Mouse (Mus musculus): Measurements from ENCODE around the gene Krt36. TPM values are rescaled to one million over a fixed set of nuclear protein-coding genes. Genes with fewer than 3 reads are reported as not detected.

Krt36 gene
- not detected for polyA plus RNA-seq (2017; shearing (Covaris generic))

DNA sequence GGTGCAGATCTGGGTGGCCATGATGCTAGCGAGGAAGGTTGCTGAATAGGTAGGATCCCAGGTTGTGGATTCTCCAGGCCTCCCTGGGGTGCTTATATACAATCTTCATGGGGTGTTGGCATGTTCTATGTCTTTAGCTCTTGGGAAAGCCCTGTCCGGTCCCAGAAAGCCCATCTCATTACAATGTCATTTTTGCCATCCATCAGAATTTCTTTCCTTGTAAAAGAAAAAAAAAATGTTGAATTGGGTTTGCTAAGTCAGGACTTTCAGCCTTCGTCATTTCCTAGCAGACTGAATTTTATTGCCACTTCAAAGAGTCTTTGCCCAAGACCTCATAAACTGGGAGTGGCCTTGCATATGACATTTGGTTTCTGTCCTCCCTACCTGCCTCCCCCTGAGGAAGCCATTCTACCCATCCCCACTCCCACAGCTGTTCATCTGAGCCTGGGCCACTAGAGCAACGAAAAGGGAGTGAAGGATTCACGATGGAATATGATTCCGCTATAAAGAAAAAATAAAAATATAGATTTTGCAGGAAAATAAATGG is at the start of gene Krt36:
TSS of gene Krt36 (minus strand) at position 51 of the 547 bp plus-strand sequence.

DNA sequence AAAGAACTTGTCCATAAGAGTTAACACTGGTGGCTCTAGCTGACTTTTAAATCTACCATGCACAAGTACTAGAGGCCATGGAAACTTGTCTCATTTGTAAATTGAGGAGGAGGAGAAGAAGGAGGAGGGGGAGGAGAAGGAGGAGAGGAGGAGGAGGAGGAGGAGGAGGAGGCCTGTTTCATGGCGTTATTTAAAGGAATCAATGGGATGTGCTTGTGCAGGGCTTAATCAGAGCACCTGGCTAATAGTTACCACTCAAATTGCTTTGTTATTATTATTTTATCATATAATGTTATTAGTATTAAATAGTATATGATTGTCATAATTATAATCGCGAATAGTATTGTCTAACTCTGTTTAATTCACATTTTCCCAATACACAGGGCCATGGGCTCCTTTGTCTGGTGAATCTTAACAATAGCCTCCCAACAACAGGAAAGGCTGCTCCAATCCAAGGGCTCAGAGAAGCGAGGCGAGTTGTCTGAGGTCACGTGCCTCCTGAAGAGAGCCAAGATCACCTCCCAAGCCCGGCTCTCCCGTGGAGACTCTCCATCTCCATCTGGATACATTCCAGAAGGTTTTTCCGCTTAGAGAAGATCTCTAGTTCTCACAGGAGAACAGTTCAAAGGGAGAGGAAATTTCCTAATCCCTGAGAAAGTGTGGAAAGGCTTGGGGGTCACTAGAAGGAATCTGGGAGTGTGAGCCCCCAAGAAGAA is 43.3 kb upstream of the Krt36 start, which contains the start of gene Krt19:
TSS of gene Krt19 (minus strand) at position 51 of the 716 bp plus-strand sequence.

DNA sequence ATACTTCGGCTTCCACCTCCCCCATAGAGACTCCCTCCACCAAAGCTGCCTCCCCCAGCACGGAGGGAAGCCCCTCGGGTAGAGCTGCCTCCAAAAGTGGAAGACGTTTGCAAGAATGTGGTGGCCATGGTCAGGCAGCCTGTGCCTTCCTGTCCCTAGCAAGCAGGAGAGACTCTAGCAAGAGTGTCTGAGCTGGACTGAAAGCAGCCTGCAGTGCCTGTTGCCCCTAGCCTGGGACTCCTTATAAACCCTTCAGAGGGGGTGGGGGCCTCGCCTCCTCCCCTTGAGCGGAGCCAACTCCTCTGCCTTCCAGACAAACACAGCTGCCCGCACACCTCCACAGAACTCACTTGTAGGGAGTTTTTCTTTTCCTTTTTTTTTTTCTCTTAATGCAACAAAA is 30.3 kb upstream of the Krt36 start, which contains the start of gene Krt15:
TSS of gene Krt15 (minus strand) at position 198 of the 400 bp plus-strand sequence.

GRCm38 (mm10) chr11:100121466-100121865 is 16.0 kb upstream of the Krt36 start, which contains the start of gene Krt13:
Gene Krt13 (minus strand): TSS chr11:100121566.

GRCm38 (mm10) chr11:100096141-100096540 is 9.3 kb downstream of the Krt36 start, which contains the start of gene Krt35:
Gene Krt35 (minus strand): TSS chr11:100096241.

GRCm38 (mm10) chr11:100087861-100088260 is 17.6 kb downstream of the Krt36 start, which contains the start of gene Krt32:
Gene Krt32 (minus strand): TSS chr11:100088226.

Other genes starting within 250 kb of the Krt36 start
- gene Gm11568, start 247.7 kb downstream of the Krt36 start, polyA plus RNA-seq (2017; shearing (Covaris generic)) = not detected
- gene Gm11559, start 241.2 kb downstream of the Krt36 start, polyA plus RNA-seq (2017; shearing (Covaris generic)) = not detected
- gene Krtap9-1, start 232.2 kb downstream of the Krt36 start, polyA plus RNA-seq (2017; shearing (Covaris generic)) = not detected
- gene Gm11567, start 226.4 kb downstream of the Krt36 start, polyA plus RNA-seq (2017; shearing (Covaris generic)) = not detected
- not detected for gene Krtap31-1, start 197.7 kb downstream of the Krt36 start, polyA plus RNA-seq (2017; shearing (Covaris generic))
- gene Gm11565, start 190.9 kb downstream of the Krt36 start, polyA plus RNA-seq (2017; shearing (Covaris generic)) = not detected
- gene Krtap31-2, start 169.3 kb downstream of the Krt36 start, polyA plus RNA-seq (2017; shearing (Covaris generic)) = not detected
- gene Krtap9-5, start 157.2 kb downstream of the Krt36 start, polyA plus RNA-seq (2017; shearing (Covaris generic)) = 0.60 TPM
- not detected for gene Krtap29-1, start 126.6 kb downstream of the Krt36 start, polyA plus RNA-seq (2017; shearing (Covaris generic))
- not detected for gene Krtap16-1, start 119.0 kb downstream of the Krt36 start, polyA plus RNA-seq (2017; shearing (Covaris generic))
- gene Krtap17-1, start 111.6 kb downstream of the Krt36 start, polyA plus RNA-seq (2017; shearing (Covaris generic)) = not detected
- not detected for gene Krt33a, start 89.4 kb downstream of the Krt36 start, polyA plus RNA-seq (2017; shearing (Covaris generic))
- not detected for gene Krt33b, start 75.8 kb downstream of the Krt36 start, polyA plus RNA-seq (2017; shearing (Covaris generic))
- 0.32 TPM for gene Krt34, start 64.1 kb downstream of the Krt36 start, polyA plus RNA-seq (2017; shearing (Covaris generic))
- not detected for gene Krt31, start 55.1 kb downstream of the Krt36 start, polyA plus RNA-seq (2017; shearing (Covaris generic))
- gene Krt32, start 17.4 kb downstream of the Krt36 start, polyA plus RNA-seq (2017; shearing (Covaris generic)) = not detected
- gene Krt35, start 9.4 kb downstream of the Krt36 start, polyA plus RNA-seq (2017; shearing (Covaris generic)) = not detected
- not detected for gene Krt13, start 15.9 kb upstream of the Krt36 start, polyA plus RNA-seq (2017; shearing (Covaris generic))
- not detected for gene Krt15, start 30.3 kb upstream of the Krt36 start, polyA plus RNA-seq (2017; shearing (Covaris generic))
- gene Krt19, start 43.0 kb upstream of the Krt36 start, polyA plus RNA-seq (2017; shearing (Covaris generic)) = 0.74 TPM
- gene Krt9, start 87.6 kb upstream of the Krt36 start, polyA plus RNA-seq (2017; shearing (Covaris generic)) = not detected
- gene Krt14, start 101.9 kb upstream of the Krt36 start, polyA plus RNA-seq (2017; shearing (Covaris generic)) = not detected
- 0.40 TPM for gene Krt16, start 143.3 kb upstream of the Krt36 start, polyA plus RNA-seq (2017; shearing (Covaris generic))
- gene Krt17, start 155.4 kb upstream of the Krt36 start, polyA plus RNA-seq (2017; shearing (Covaris generic)) = not detected
- gene Krt42, start 164.2 kb upstream of the Krt36 start, polyA plus RNA-seq (2017; shearing (Covaris generic)) = not detected
- gene Eif1, start 214.3 kb upstream of the Krt36 start, polyA plus RNA-seq (2017; shearing (Covaris generic)) = 4,724 TPM
- gene Gast, start 228.8 kb upstream of the Krt36 start, polyA plus RNA-seq (2017; shearing (Covaris generic)) = not detected